Mouse (Mus musculus) CH12.LX (cell line): ENCODE results near the gene Dock10. TPM values are rescaled to one million over a fixed set of nuclear protein-coding genes. Genes with fewer than 3 reads are reported as not detected.

Source experiments
- DNase-seq: peaks from one replicate; pipeline ENCODE4 v3.0.0-alpha.2; 2013; ENCODE audit errors: extremely low read depth
- H3K27ac ChIP-seq: 2 replicates; pipeline ENCODE4 v1.5.1; 2012; ENCODE audit warnings: low read depth, mild to moderate bottlenecking, control low read depth, moderate library complexity; ENCODE audit not compliant: insufficient read depth
- H3K27me3 ChIP-seq: replicated peaks from 2 replicates; pipeline ENCODE3; 2012; ENCODE audit warnings: inconsistent platforms
- H3K36me3 ChIP-seq, 2 experiments: replicated peaks in 1 of 2; 2 replicates each; pipeline versions ENCODE3 to v1.6.1; 2012; ENCODE audit warnings: inconsistent platforms in 1 of 2, low read length in 1 of 2, mild to moderate bottlenecking in 1 of 2, mixed read lengths in 1 of 2, moderate library complexity in 1 of 2; ENCODE audit not compliant: control insufficient read depth in 1 of 2, insufficient read depth in 1 of 2
- H3K4me1 ChIP-seq, 2 experiments: 2 replicates each; pipeline ENCODE4 v1.6.1; 2012; ENCODE audit warnings: inconsistent platforms in 1 of 2, moderate library complexity in 1 of 2; ENCODE audit not compliant: insufficient read depth in 2 of 2, control insufficient read depth in 1 of 2
- H3K4me2 ChIP-seq: 2 replicates; pipeline ENCODE4 v1.6.1; 2012; ENCODE audit warnings: low read depth, mild to moderate bottlenecking, control low read depth; ENCODE audit not compliant: poor library complexity, insufficient read depth, severe bottlenecking
- H3K4me3 ChIP-seq, 3 experiments: fragments of 150-350 bp in 1 of 3; sonication (generic) in 1 of 3; replicated peaks in 1 of 3; 2 replicates each; pipeline versions ENCODE3 to v1.5.1; 2011 to 2012; ENCODE audit warnings: low read depth in 2 of 3, low read length in 2 of 3, mild to moderate bottlenecking in 2 of 3, moderate library complexity in 2 of 3, control low read depth in 1 of 3, improper control_type of control experiment in 1 of 3, inconsistent platforms in 1 of 3, mixed read lengths in 1 of 3; ENCODE audit not compliant: poor library complexity in 1 of 3
- H3K79me2 ChIP-seq: replicated peaks from 2 replicates; pipeline ENCODE4 v1.6.1; 2012; ENCODE audit warnings: mild to moderate bottlenecking, moderate library complexity; ENCODE audit not compliant: control insufficient read depth, poor library complexity, insufficient read depth, severe bottlenecking; ENCODE audit errors: extremely low read depth
- H3K9ac ChIP-seq: 2 replicates; pipeline ENCODE4 v1.6.1; 2012; ENCODE audit warnings: low read depth, mild to moderate bottlenecking, control low read depth, moderate library complexity; ENCODE audit not compliant: insufficient read depth
- H3K9me3 ChIP-seq: replicated peaks from 2 replicates; pipeline ENCODE3; 2012; ENCODE audit warnings: low read length, inconsistent platforms, mixed read lengths
- BHLHE40 ChIP-seq: IDR thresholded peaks from 2 replicates; pipeline ENCODE4 v1.6.1; 2011; ENCODE audit warnings: mild to moderate bottlenecking, low read depth, low read length, improper control_type of control experiment
- CHD1 ChIP-seq: IDR thresholded peaks from 2 replicates; pipeline ENCODE4 v1.6.1; 2012; ENCODE audit warnings: low read depth, low read length, improper control_type of control experiment, inconsistent platforms
- CHD2 ChIP-seq: IDR thresholded peaks from 2 replicates; pipeline ENCODE4 v1.6.1; 2011; ENCODE audit warnings: low read length, improper control_type of control experiment
- CTCF ChIP-seq, 2 experiments: IDR thresholded peaks in 1 of 2; conservative IDR thresholded peaks in 1 of 2; 2 replicates each; pipeline ENCODE4 v1.5.1; 2011 to 2012; ENCODE audit warnings: low read depth in 2 of 2, low read length in 2 of 2, improper control_type of control experiment in 1 of 2, inconsistent platforms in 1 of 2, mild to moderate bottlenecking in 1 of 2, moderate library complexity in 1 of 2
- E2F4 ChIP-seq: IDR thresholded peaks from 2 replicates; pipeline ENCODE4 v1.6.1; 2011; ENCODE audit warnings: low read depth, low read length, improper control_type of control experiment; ENCODE audit not compliant: insufficient replicate concordance
- ELF1 ChIP-seq: IDR thresholded peaks from 2 replicates; pipeline ENCODE4 v1.6.1; 2014; ENCODE audit warnings: low read depth, mild to moderate bottlenecking, inconsistent platforms, low read length, improper control_type of control experiment
- EP300 ChIP-seq: IDR thresholded peaks from 2 replicates; pipeline ENCODE4 v1.6.1; 2011; ENCODE audit warnings: low read length, improper control_type of control experiment
- ETS1 ChIP-seq: conservative IDR thresholded peaks from 2 replicates; pipeline ENCODE4 v1.6.1; 2012; ENCODE audit warnings: low read depth, mild to moderate bottlenecking, inconsistent platforms, low read length, improper control_type of control experiment, moderate library complexity
- GABPA ChIP-seq: IDR thresholded peaks from 2 replicates; pipeline ENCODE4 v1.6.1; 2012; ENCODE audit warnings: low read depth, low read length, improper control_type of control experiment, inconsistent platforms; ENCODE audit not compliant: insufficient replicate concordance
- IRF4 ChIP-seq: IDR thresholded peaks from 2 replicates; pipeline ENCODE4 v1.6.1; 2014; ENCODE audit warnings: low read depth, mild to moderate bottlenecking, inconsistent platforms, low read length, improper control_type of control experiment
- JUN ChIP-seq: IDR thresholded peaks from 2 replicates; pipeline ENCODE4 v1.6.1; 2011; ENCODE audit warnings: low read depth, mild to moderate bottlenecking, low read length, improper control_type of control experiment, moderate library complexity; ENCODE audit not compliant: insufficient read depth
- JUND ChIP-seq: conservative IDR thresholded peaks from 2 replicates; pipeline ENCODE4 v1.6.1; 2011; ENCODE audit warnings: low read depth, low read length, improper control_type of control experiment
- KAT2A ChIP-seq: IDR thresholded peaks from 2 replicates; pipeline ENCODE4 v1.6.1; 2012; ENCODE audit warnings: low read length, improper control_type of control experiment, inconsistent platforms; ENCODE audit not compliant: insufficient replicate concordance
- MAFK ChIP-seq: IDR thresholded peaks from 2 replicates; pipeline ENCODE4 v1.6.1; 2011; ENCODE audit warnings: low read length, improper control_type of control experiment; ENCODE audit not compliant: insufficient replicate concordance
- MAX ChIP-seq: IDR thresholded peaks from 2 replicates; pipeline ENCODE4 v1.6.1; 2011; ENCODE audit warnings: low read length, improper control_type of control experiment
- MAZ ChIP-seq: IDR thresholded peaks from 2 replicates; pipeline ENCODE4 v1.6.1; 2012; ENCODE audit warnings: low read depth, mild to moderate bottlenecking, inconsistent platforms, low read length, improper control_type of control experiment, moderate library complexity
- MEF2A ChIP-seq: IDR thresholded peaks from 2 replicates; pipeline ENCODE4 v1.6.1; 2014; ENCODE audit warnings: low read depth, mild to moderate bottlenecking, inconsistent platforms, low read length, improper control_type of control experiment, borderline replicate concordance
- MXI1 ChIP-seq: IDR thresholded peaks from 2 replicates; pipeline ENCODE4 v1.6.1; 2011; ENCODE audit warnings: mild to moderate bottlenecking, low read depth, low read length, improper control_type of control experiment
- MYC ChIP-seq: IDR thresholded peaks from 2 replicates; pipeline ENCODE4 v1.6.1; 2011; ENCODE audit warnings: low read depth, mild to moderate bottlenecking, improper control_type of control experiment, low read length
- NELFE ChIP-seq: IDR thresholded peaks from 2 replicates; pipeline ENCODE4 v1.6.1; 2011; ENCODE audit warnings: low read depth, low read length, improper control_type of control experiment
- NRF1 ChIP-seq: IDR thresholded peaks from 2 replicates; pipeline ENCODE4 v1.6.1; 2014; ENCODE audit warnings: low read depth, mild to moderate bottlenecking, inconsistent platforms, low read length, improper control_type of control experiment, moderate library complexity
- POLR2A ChIP-seq: IDR thresholded peaks from 2 replicates; pipeline ENCODE4 v1.6.1; 2011; ENCODE audit warnings: low read depth, mild to moderate bottlenecking, improper control_type of control experiment, low read length
- RAD21 ChIP-seq: IDR thresholded peaks from 2 replicates; pipeline ENCODE4 v1.6.1; 2011; ENCODE audit warnings: low read depth, mild to moderate bottlenecking, low read length, improper control_type of control experiment, moderate library complexity
- RCOR1 ChIP-seq: conservative IDR thresholded peaks from 2 replicates; pipeline ENCODE4 v1.6.1; 2012; ENCODE audit warnings: low read depth, mild to moderate bottlenecking, inconsistent platforms, low read length, improper control_type of control experiment
- SIN3A ChIP-seq: IDR thresholded peaks from 2 replicates; pipeline ENCODE4 v1.6.1; 2012; ENCODE audit warnings: low read length, improper control_type of control experiment, inconsistent platforms
- SMC3 ChIP-seq: IDR thresholded peaks from 2 replicates; pipeline ENCODE4 v1.6.1; 2011; ENCODE audit warnings: low read depth, low read length, improper control_type of control experiment
- TBP ChIP-seq: conservative IDR thresholded peaks from 2 replicates; pipeline ENCODE4 v1.6.1; 2011; ENCODE audit warnings: low read depth, low read length, improper control_type of control experiment
- UBTF ChIP-seq: IDR thresholded peaks from 2 replicates; pipeline ENCODE4 v1.6.1; 2012; ENCODE audit warnings: low read depth, mild to moderate bottlenecking, inconsistent platforms, low read length, improper control_type of control experiment, moderate library complexity
- USF2 ChIP-seq: conservative IDR thresholded peaks from 2 replicates; pipeline ENCODE4 v1.6.1; 2011; ENCODE audit warnings: low read depth, low read length, improper control_type of control experiment
- ZKSCAN1 ChIP-seq: IDR thresholded peaks from 2 replicates; pipeline ENCODE4 v1.6.1; 2012; ENCODE audit warnings: low read depth, inconsistent platforms, low read length, improper control_type of control experiment, borderline replicate concordance
- ZMIZ1 ChIP-seq: IDR thresholded peaks from 2 replicates; pipeline ENCODE4 v1.6.1; 2012; ENCODE audit warnings: low read depth, mild to moderate bottlenecking, inconsistent platforms, low read length, improper control_type of control experiment
- ZNF384 ChIP-seq: IDR thresholded peaks from 2 replicates; pipeline ENCODE4 v1.6.1; 2012; ENCODE audit warnings: low read depth, low read length, improper control_type of control experiment, inconsistent platforms
- dilution Hi-C: fragments of 300-500 bp; cut with MboI; formaldehyde crosslinking; loops from 2 replicates; pipeline ENCODE4 v1.14.3; 2020; ENCODE audit warnings: low sequenced_read_pairs; ENCODE audit not compliant: extremely low pct_unique_long_range_greater_than_20kb, extremely low pct_ligation_motif_present
- in situ Hi-C: fragments of 300-500 bp; cut with MboI; formaldehyde crosslinking; loops from 3 replicates; pipeline ENCODE4 v1.14.3; 2019; ENCODE audit warnings: low sequenced_read_pairs, low pct_ligation_motif_present, low pct_unique_long_range_greater_than_20kb, mixed read lengths
- polyA plus RNA-seq: library from polyadenylated mRNA; unstranded; fragments of >175 nt; gene quantifications from 2 replicates; pipeline ENCODE4 v1.2.1, GENCODE M21; 2012; ENCODE audit warnings: low read depth; ENCODE audit not compliant: insufficient read length
- total RNA-seq, 2 experiments: library from RNA; depleted of rRNA; stranded (reverse); fragments of 300-350 nt in 1 of 2; fragments of >200 nt in 1 of 2; gene quantifications; 2 replicates each; pipeline ENCODE4 v1.2.3; 2012 to 2014

Dock10 gene
- total and polyA plus RNA-seq, 3 experiments = 44.7 to 77.2 (median 62.2) TPM

DNA sequence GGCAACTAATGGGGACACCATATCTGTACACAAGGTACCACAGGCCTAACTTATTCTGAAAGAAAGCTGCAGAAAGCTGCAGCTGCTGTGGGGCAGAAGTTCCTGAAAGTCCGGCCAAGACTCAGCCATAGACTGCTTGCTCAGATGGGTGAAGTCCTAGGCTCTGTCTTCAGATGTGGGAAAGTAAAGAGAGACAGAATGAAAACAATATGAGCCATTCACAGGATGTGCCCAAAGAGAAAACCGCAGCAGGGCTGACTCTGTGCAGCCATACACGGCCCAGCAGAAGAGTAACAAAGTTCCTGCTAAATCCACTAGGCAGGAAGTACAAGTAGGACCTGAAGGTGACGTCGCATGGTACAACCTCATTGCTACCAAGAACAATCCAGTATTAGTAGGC is 27.7 kb downstream of the Dock10 start:
- dilution Hi-C loops (no loop called here), in situ Hi-C loops (no loop called here)
- H3K9me3 ChIP-seq = no peaks in the 10 kb centered on the region
- TF ChIP-seq MEF2A (no peak), MXI1 (no peak), POLR2A (peak; percentile 35; the same call in 1 of the 2 replicates), CHD2 (no peak), ELF1 (no peak; the same call in 1 of the 2 replicates), TBP (peak; percentile 52; the same call in 1 of the 2 replicates)
- H3K27ac ChIP-seq = peak overlapping the region; percentile 86
- H3K4me3 ChIP-seq = no peak overlapping the region
- no peak for DNase-seq
- H3K27me3 ChIP-seq = no peaks in the 10 kb centered on the region
- H3K9ac ChIP-seq = peak overlapping the region; percentile 25
- H3K4me2 ChIP-seq = peak overlapping the region; percentile 87
- peaks cover 20% of the 10 kb centered on the region for H3K79me2 ChIP-seq
- peaks cover 11 to 57% of the 10 kb centered on the region in 2 experiments for H3K4me1 ChIP-seq
- peaks cover 6 to 31% of the 10 kb centered on the region in 2 experiments for H3K36me3 ChIP-seq

DNA sequence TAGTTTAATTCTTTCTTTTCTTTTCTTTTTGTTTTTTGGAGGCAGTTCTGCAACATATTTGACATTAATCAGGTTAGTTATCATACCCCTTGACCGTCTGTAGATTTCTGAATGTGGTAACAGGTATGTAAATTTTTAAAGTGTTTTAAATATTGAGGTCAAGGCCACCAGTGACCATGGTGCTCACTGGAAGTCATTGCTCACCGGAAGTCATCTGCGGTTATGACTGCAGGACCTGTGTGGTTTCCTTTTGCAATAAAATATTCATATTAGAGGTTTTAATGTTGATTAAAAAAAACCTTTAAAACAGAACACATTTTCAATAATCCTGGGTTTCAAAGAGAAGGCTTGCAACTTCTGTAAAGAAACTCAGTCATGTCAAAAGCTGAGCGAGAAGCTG is 28.2 kb downstream of the Dock10 start:
- Histone ChIP-seq H3K79me2 (peaks cover 20% of the 10 kb centered on the region), H3K27me3 (no peaks in the 10 kb centered on the region), H3K36me3 (peaks cover 6 to 31% of the 10 kb centered on the region in 2 experiments), H3K27ac (peak overlapping the region; percentile 86), H3K4me2 (peak overlapping the region; percentile 87), H3K4me1 (peaks cover 11 to 58% of the 10 kb centered on the region in 2 experiments), H3K4me3 (no peak overlapping the region), H3K9ac (peak overlapping the region; percentile 25), H3K9me3 (no peaks in the 10 kb centered on the region)
- DNase-seq = no peak
- in situ Hi-C loops = no loop called here
- dilution Hi-C loops = no loop called here
- TF ChIP-seq MAFK (peak; percentile 63; the same call in 1 of the 2 replicates), MXI1 (no peak), RAD21 (no peak), JUN (no peak), SIN3A (no peak), MAX (no peak), NELFE (no peak), CTCF (conservative IDR thresholded peaks at IDR 0.05 in 1 of 2, IDR thresholded peaks at IDR 0.05 in 1 of 2; ENCODE audit: low read depth in 2 of 2, low read length in 2 of 2) (no peak), SMC3 (no peak), JUND (no peak), NRF1 (no peak), GABPA (no peak), ZKSCAN1 (no peak), KAT2A (no peak), MEF2A (no peak), IRF4 (0 out of 2 replicates have a peak, but pooled peaks have one; percentile 21), EP300 (peak; percentile 24; the same call in 1 of the 2 replicates), CHD1 (no peak), ELF1 (no peak; the same call in 1 of the 2 replicates), MYC (no peak), RCOR1 (no peak), ZMIZ1 (no peak), ETS1 (peak; percentile 69), E2F4 (no peak), USF2 (no peak), ZNF384 (no peak), BHLHE40 (peak; percentile 78), POLR2A (no peak), UBTF (no peak), TBP (no peak), MAZ (no peak), CHD2 (no peak)
